Mouse (Mus musculus): ENCODE data around the gene Usp30.

Gene Usp30

GRCm38 (mm10) chr5:114162106-114162815 is 97.0 kb downstream of the Usp30 start:
- no peak for DNase-seq

- no peak for DNase-seq
Observed at GRCm38 (mm10) chr5:114163117-114163696, 97.9 kb downstream of the Usp30 start.

DNA sequence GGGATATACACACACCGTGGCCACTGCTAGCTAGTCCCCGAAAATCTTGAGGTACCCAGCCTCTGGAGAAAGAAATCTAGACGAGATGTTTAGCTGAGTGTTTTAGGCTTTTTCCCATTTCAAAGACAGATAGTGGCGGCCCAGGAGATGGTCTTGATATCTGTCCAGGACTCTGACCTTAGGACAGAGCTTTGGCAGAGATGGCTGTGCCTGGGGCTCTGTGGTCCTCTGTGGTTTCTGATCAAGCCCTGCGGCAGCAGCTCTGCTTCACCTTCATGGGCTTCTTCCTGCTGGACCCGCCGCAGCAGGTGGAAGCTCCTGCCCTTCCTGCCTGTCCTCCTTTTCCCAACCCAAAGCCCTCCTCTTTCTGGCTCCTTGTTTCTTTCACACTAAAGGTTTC is 105.1 kb downstream of the Usp30 start:
- DNase-seq = no peak

DNA sequence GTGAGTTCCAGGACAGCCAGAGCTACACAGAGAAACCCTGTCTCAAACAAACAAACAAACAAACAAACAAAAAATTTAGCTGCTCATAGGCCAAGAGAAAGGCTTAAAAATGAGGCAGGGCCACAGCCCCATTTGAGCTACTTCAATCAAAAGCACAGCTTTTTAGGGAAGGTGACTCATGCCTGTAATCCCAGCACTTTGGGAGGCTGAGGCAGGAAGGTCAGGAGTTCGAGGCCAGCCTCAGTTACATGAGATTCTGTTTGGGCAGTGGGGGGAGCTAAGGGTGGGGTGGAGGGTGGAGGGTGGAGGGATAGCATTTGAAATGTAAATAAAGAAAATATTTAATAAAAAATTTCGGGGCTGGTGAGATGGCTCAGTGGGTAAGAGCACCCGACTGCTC is 107.7 kb downstream of the Usp30 start:
- no peak for DNase-seq

DNA sequence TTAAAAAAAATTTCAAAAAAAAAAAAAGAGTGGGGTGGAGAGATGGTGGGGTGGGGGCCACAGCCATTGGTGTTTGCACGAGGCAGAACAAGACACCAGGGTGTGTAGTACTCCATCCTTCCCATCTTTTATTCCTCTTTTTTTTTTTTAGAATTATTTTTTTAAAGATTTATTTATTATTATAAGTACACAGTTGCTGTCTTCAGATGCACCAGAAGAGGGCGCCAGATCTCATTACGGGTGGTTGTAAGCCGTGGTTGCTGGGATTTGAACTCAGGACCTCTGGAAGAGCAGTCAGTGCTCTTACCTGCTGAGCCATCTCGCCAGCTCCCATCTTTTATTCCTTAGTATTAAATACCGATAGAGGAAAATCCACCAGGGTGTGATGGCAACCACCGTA is 108.2 kb downstream of the Usp30 start:
- no peak for DNase-seq

DNA sequence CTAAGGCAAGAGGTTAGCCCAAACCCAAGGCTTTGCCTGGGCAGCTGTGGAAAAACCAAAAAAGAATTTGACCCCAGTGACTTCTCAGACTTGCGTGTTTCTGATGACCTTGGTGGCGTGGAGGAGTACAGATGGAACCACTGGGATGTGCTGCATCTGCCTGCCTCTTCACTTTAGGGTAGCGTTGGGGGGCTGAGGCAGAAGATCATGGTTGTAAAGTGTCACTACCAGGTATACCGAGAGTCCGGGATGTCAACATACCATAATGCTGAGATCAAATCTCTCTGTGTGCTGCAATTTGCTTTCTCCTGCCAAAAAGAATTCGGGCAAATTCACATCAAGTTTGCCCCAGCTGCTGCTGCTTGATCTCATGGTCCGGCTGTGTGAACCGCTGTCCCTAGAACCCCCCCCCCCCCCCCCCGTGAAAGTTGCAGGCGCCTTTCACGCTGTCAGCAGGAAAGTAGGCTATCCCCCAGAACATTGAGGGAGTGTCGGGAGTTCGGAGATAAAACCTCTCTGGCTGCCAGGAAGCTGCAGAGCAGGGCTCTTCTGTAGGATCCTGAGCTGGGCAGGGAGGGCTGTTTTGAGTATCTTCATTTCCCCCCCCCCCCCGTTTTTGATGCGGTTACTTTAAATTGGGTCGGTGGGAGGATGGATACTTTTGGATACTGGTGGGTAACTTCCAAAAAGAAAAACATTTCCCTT is 108.8 kb downstream of the Usp30 start:
- no peak for DNase-seq

All from liver (tissue).